Mouse (Mus musculus): ENCODE data around the gene Pomgnt1. TPM values are rescaled to one million over a fixed set of nuclear protein-coding genes. Genes with fewer than 3 reads are reported as not detected.

Gene Pomgnt1
- total RNA-seq, 2 experiments from 2014 or later = 69.3 to 71.5 TPM

DNA sequence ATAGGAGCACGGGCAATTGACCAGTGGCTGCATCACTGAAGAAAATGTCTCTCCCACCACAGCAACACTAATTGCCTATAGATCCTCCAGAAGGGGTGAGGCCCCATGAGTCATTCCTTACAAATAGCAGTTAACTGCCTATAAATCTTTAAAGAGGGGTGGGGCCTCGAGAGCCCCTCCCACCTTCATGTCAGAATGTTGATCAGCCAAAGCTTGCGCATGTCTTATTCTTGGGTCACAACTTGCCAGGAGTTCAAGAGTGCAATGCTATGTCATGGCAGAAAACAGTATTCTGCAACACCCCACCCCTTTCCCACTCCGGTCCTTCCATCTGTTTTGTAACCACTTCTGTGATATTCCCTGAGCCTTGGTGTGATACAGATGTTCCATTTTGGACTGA, 82.9 kb downstream of the Pomgnt1 start:
- no peak for DNase-seq (ENCODE audit: low spot score in 2 of 2)
- intact Hi-C loops (cut with DNase I) = no loop called here

DNA sequence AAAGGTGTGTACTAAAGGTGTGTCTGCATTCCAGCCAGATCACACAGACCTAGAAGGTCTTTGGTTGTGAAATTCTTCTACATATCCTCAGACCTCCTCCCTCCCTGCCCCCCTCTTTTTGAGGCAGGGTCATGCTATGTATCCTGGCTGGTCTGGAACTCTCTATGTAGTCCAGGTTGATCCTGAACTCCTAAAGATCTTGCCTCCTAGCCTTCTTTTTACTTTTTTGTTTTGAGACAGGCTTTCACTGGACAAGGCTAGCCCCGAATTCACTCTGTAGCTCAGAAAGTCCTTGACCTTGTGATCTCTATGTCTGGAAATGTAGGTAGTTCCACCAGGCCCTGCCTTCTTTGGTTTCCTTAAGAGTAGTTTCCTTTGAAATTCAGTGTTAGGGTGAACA, 85.3 kb downstream of the Pomgnt1 start:
- DNase-seq (ENCODE audit: low spot score in 2 of 2) = no peak
- intact Hi-C loops (cut with DNase I) = no loop called here

Other genes with a start within 250 kb of the Pomgnt1 start
- under 1 TPM; 0.17 to 0.64 TPM for gene Kncn, start 239.4 kb upstream of the Pomgnt1 start, total RNA-seq (2021)
- under 1 TPM in 1 of 2 experiments, not detected in 1; 0.21 TPM for gene 6430628N08Rik, start 233.2 kb upstream of the Pomgnt1 start, total RNA-seq (2021)
- under 1 TPM in 1 of 2 experiments, not detected in 1; 0.18 TPM for gene Dmbx1, start 183.9 kb upstream of the Pomgnt1 start, total RNA-seq (2021)
- gene Faah, start 105.9 kb upstream of the Pomgnt1 start, total RNA-seq (2021) = 10 to 100 TPM; 86.6 to 90.7 TPM
- gene Nsun4, start 70.0 kb upstream of the Pomgnt1 start, total RNA-seq (2021) = 1 to 10 TPM; 8.5 to 9.1 TPM
- gene Uqcrh, start 48.8 kb upstream of the Pomgnt1 start, total RNA-seq (2021) = 100 to 1,000 TPM; 434 to 435 TPM
- gene Lrrc41, start 48.6 kb upstream of the Pomgnt1 start, total RNA-seq (2021) = 10 to 100 TPM; 45.0 to 46.0 TPM
- gene Rad54l, start 150 bp upstream of the Pomgnt1 start, total RNA-seq (2021) = under 1 TPM; 0.55 to 0.82 TPM
- 10 to 100 TPM; 23.3 to 29.5 TPM for gene Lurap1, start 27.5 kb downstream of the Pomgnt1 start, total RNA-seq (2021)
- gene Tspan1, start 43.8 kb downstream of the Pomgnt1 start, total RNA-seq (2021) = under 1 TPM in 1 of 2 experiments, not detected in 1; 0.47 TPM
- gene 1700042G07Rik, start 49.5 kb downstream of the Pomgnt1 start, total RNA-seq (2021) = not detected
- 1 to 10 TPM in 1 of 2 experiments, not detected in 1; 2.0 TPM for gene Gm49337, start 49.5 kb downstream of the Pomgnt1 start, total RNA-seq (2021)
- 10 to 100 TPM; 39.6 to 46.0 TPM for gene Pik3r3, start 97.8 kb downstream of the Pomgnt1 start, total RNA-seq (2021)